Mouse (Mus musculus) heart, embryonic 11.5 days (tissue): Measurements from ENCODE around the gene Wfdc16. TPM values are rescaled to one million over a fixed set of nuclear protein-coding genes. Genes with fewer than 3 reads are reported as not detected.
"Not testable (repeated sequence)": the region's sequence is repeated elsewhere in the genome, so short reads cannot be mapped to it uniquely, and the experiment has no call there.

ENCODE experiments used
- ATAC-seq: fragments of 200-750 bp; cut with Nextera tagmentation; replicated peaks from 2 replicates; pipeline ENCODE4 v1.8.0; 2017; ENCODE audit warnings: moderate library complexity; ENCODE audit not compliant: insufficient number of reproducible peaks, low FRiP score, low TSS enrichment
- H3K27ac ChIP-seq: fragments of 300-500 bp; sonication (generic); 2 replicates; pipeline ENCODE4 v1.5.1; 2014; ENCODE audit warnings: mild to moderate bottlenecking, low read depth, low read length
- H3K27me3 ChIP-seq: fragments of 300-500 bp; sonication (generic); 2 replicates; pipeline ENCODE4 v1.6.1; 2014; ENCODE audit warnings: mild to moderate bottlenecking, low read length, mixed read lengths; ENCODE audit not compliant: control insufficient read depth, insufficient read depth
- H3K36me3 ChIP-seq: fragments of 300-500 bp; sonication (generic); 2 replicates; pipeline ENCODE4 v1.6.1; 2014; ENCODE audit warnings: mild to moderate bottlenecking, low read length, moderate library complexity, mixed read lengths; ENCODE audit not compliant: control insufficient read depth, insufficient read depth
- H3K4me1 ChIP-seq: fragments of 300-500 bp; sonication (generic); 2 replicates; pipeline ENCODE4 v1.6.1; 2014; ENCODE audit warnings: low read length; ENCODE audit not compliant: control insufficient read depth, insufficient read depth
- H3K4me2 ChIP-seq: fragments of 300-500 bp; sonication (generic); 2 replicates; pipeline ENCODE4 v1.6.1; 2014; ENCODE audit warnings: mild to moderate bottlenecking, moderate library complexity
- H3K4me3 ChIP-seq: fragments of 300-500 bp; sonication (generic); 2 replicates; pipeline ENCODE4 v1.5.1; 2014; ENCODE audit warnings: low read depth, low read length
- H3K9ac ChIP-seq: fragments of 300-500 bp; sonication (generic); 2 replicates; pipeline ENCODE4 v1.6.1; 2014; ENCODE audit warnings: mild to moderate bottlenecking, low read depth, low read length, moderate library complexity
- H3K9me3 ChIP-seq: fragments of 300-500 bp; sonication (generic); replicated peaks from 2 replicates; pipeline ENCODE4 v1.6.1; 2016; ENCODE audit warnings: low read length; ENCODE audit not compliant: control insufficient read depth
- WGBS: fragments of 180-500 bp; shearing (Covaris S2); extraction: QIAGEN DNeasy Blood & Tissue Kit; methylation state at CpG from one replicate; pipeline ENCODE4 v1.1.7; 2014; ENCODE audit not compliant: insufficient replicate concordance; 5-methylcytosine and 5-hydroxymethylcytosine counted together
- polyA plus RNA-seq: library from polyadenylated mRNA; unstranded; fragments of >200 nt; fragmentation: Nextera tagmentation; extraction: Ambion mirVana; gene quantifications from 2 replicates; pipeline ENCODE4 v1.2.1, GENCODE M21; 2014

Wfdc16 gene
- polyA plus RNA-seq, 1 experiment from 2014 or later, result not detected

GRCm38 (mm10) chr2:164615386-164615785 is 23.2 kb downstream of the Wfdc16 start:
- Histone ChIP-seq H3K9ac (no peak overlapping the region), H3K36me3 (no peaks in the 10 kb centered on the region), H3K27me3 (no peaks in the 10 kb centered on the region), H3K9me3 (no peaks in the 10 kb centered on the region), H3K4me1 (no peaks in the 10 kb centered on the region), H3K4me3 (no peak overlapping the region), H3K4me2 (no peak overlapping the region), H3K27ac (no peak overlapping the region)
- ATAC-seq, result no peak
- WGBS, result 82% methylated on average over 3 of the region's 3 CpGs

GRCm38 (mm10) chr2:164613471-164613870 is 25.1 kb downstream of the Wfdc16 start, which contains the start of the genes Wfdc6b and Wfdc8:
Gene Wfdc6b (plus strand): TSS chr2:164613522.
Gene Wfdc8 (minus strand): TSS chr2:164613626.
- not testable (repeated sequence) for H3K27me3 ChIP-seq, H3K4me3 ChIP-seq, H3K4me1 ChIP-seq, H3K27ac ChIP-seq, H3K9me3 ChIP-seq, ATAC-seq, H3K9ac ChIP-seq, H3K4me2 ChIP-seq, H3K36me3 ChIP-seq
- 60% methylated on average over 8 of the region's 8 CpGs for WGBS

DNA sequence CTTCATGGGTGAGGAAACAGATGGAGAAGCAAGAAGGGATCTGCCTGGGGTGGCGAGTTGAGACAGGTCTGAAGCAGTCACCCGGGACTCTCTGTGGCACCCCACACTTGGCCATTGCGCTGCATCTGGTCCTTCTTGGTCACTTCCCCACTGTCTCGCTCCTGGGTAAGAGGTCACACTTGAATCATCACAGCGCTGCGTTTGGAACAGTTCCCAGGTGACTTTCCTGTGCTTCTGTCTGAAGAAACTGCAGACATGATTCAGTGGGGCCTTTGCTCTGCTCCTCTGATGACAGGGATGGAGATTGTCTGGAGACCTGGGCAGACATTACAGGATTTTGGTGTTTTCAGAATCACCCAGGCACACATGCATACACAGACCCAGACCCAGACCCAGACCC is 29.8 kb downstream of the Wfdc16 start:
- Histone ChIP-seq H3K9me3 (no peaks in the 10 kb centered on the region), H3K36me3 (no peaks in the 10 kb centered on the region), H3K27me3 (no peaks in the 10 kb centered on the region), H3K4me2 (no peak overlapping the region), H3K27ac (no peak overlapping the region), H3K4me1 (no peaks in the 10 kb centered on the region), H3K9ac (no peak overlapping the region), H3K4me3 (no peak overlapping the region)
- 72% methylated on average over 6 of the region's 6 CpGs for WGBS
- no peak for ATAC-seq

DNA sequence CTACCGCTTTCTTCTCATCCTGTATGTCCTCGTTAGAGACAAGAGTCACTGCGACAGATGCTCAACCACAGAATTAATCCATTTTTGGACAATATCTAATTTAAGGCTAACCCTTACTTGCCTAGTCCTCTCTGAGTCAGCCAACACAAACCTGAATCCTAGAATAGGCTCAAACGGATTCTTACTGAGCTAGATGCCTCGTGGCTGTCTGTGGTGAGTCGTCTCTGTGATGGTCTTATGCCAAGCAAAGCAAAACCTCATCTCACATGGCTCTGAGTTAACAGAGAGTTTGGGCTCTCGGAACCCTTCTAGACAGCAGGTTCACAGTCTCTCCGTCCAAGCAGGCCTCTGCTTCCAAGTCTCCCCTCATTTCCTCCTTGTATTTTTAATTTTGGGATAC is 34.2 kb downstream of the Wfdc16 start:
- Histone ChIP-seq H3K36me3 (no peaks in the 10 kb centered on the region), H3K4me1 (no peaks in the 10 kb centered on the region), H3K9ac (no peak overlapping the region), H3K4me3 (no peak overlapping the region), H3K9me3 (peaks cover 5% of the 10 kb centered on the region; the same call in 1 of the 2 replicates), H3K4me2 (no peak overlapping the region), H3K27ac (no peak overlapping the region), H3K27me3 (no peaks in the 10 kb centered on the region)
- WGBS, result 88% methylated on average over 8 of the region's 8 CpGs
- no peak for ATAC-seq

DNA sequence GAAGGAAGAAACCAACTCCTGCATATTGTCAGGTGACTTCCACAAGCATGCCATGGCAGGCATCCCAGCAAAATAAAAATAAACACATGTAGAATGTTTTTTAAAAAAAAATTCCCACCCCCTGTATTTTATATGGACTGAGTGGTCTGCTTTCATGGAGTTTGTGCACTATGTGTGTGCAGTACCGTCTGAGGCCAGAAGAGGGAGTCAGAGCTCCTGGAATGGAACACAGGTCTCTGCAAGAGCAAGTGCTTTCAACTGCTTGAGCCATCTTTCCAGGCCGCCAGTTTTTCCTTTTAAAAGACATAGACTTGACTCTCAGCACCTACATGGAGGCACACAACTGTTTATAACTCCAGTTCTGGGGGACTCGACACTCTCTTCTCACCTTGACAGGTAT is 35.1 kb downstream of the Wfdc16 start:
- H3K36me3 ChIP-seq, result no peaks in the 10 kb centered on the region
- H3K4me1 ChIP-seq, result no peaks in the 10 kb centered on the region
- no peaks in the 10 kb centered on the region for H3K27me3 ChIP-seq
- ATAC-seq, result no peak
- 86% methylated on average over 3 of the region's 3 CpGs for WGBS
- no peak overlapping the region for H3K9ac ChIP-seq
- H3K4me2 ChIP-seq, result no peak overlapping the region
- no peak overlapping the region for H3K27ac ChIP-seq
- H3K4me3 ChIP-seq, result no peak overlapping the region
- peaks cover 5% of the 10 kb centered on the region; the same call in 1 of the 2 replicates for H3K9me3 ChIP-seq

DNA sequence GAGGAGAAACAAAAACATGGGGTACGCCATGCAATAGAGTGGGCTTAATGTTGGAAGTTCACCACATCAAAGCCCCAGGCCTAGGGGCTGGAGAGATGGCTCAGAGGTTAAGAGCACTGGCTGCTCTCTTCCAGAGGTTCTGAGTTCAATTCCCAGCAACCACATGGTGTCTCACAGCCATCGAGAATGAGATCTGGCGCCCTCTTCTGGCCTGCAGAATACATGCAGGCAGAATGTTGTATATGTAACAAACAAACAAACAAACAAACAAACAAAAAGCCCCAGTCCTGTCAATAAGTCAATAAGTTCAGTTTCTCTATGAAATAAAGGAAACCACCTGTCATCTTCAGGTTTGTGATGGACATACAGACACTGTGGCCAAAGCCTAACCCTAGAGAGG is 38.4 kb downstream of the Wfdc16 start:
- Histone ChIP-seq H3K9me3 (peaks cover 5% of the 10 kb centered on the region; the same call in 1 of the 2 replicates), H3K9ac (no peak overlapping the region), H3K4me1 (no peaks in the 10 kb centered on the region), H3K4me3 (no peak overlapping the region), H3K36me3 (no peaks in the 10 kb centered on the region), H3K27me3 (no peaks in the 10 kb centered on the region), H3K27ac (no peak overlapping the region), H3K4me2 (no peak overlapping the region)
- WGBS, result 61% methylated on average over 3 of the region's 3 CpGs
- no peak for ATAC-seq

- Histone ChIP-seq H3K4me2 (no peak within 1 kb of the TSS), H3K4me1 (no peaks in the 10 kb centered on the region), H3K27ac (no peak within 1 kb of the TSS), H3K27me3 (no peaks in the 10 kb centered on the region), H3K4me3 (no peak within 1 kb of the TSS), H3K36me3 (no peaks in the 10 kb centered on the region), H3K9me3 (no peaks in the 10 kb centered on the region), H3K9ac (no peak within 1 kb of the TSS)
- ATAC-seq, result no peak
- 64% methylated on average over 4 of the region's 4 CpGs for WGBS
Observed at GRCm38 (mm10) chr2:164593494-164593893, 45.1 kb downstream of the Wfdc16 start, which contains the start of gene Eppin. Gene Eppin (minus strand): TSS chr2:164593594.

DNA sequence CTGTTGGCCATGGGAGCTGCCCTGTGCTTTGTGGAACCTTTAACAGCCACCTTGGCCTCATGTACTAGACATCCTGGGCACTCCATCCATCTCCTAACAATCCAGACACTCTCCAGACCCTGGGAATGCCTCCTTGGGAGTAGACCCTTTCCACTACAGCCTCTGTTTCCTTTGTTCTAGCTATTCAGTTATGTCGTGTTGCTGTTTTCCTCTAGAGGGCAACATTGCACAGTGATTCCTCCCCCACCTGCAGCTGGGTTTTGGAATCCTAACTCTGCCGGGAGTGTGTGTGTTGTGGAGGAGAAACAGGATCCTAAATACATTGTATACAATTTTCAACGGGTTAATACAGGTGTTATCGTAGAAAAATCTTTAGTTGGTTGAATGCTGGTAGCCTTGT is 46.6 kb downstream of the Wfdc16 start:
- Histone ChIP-seq H3K4me3 (no peak overlapping the region), H3K27me3 (no peaks in the 10 kb centered on the region), H3K9me3 (no peaks in the 10 kb centered on the region), H3K27ac (no peak overlapping the region), H3K36me3 (no peaks in the 10 kb centered on the region), H3K4me2 (no peak overlapping the region), H3K9ac (no peak overlapping the region), H3K4me1 (no peaks in the 10 kb centered on the region)
- no peak for ATAC-seq
- WGBS, result 9% methylated on average over 4 of the region's 4 CpGs

DNA sequence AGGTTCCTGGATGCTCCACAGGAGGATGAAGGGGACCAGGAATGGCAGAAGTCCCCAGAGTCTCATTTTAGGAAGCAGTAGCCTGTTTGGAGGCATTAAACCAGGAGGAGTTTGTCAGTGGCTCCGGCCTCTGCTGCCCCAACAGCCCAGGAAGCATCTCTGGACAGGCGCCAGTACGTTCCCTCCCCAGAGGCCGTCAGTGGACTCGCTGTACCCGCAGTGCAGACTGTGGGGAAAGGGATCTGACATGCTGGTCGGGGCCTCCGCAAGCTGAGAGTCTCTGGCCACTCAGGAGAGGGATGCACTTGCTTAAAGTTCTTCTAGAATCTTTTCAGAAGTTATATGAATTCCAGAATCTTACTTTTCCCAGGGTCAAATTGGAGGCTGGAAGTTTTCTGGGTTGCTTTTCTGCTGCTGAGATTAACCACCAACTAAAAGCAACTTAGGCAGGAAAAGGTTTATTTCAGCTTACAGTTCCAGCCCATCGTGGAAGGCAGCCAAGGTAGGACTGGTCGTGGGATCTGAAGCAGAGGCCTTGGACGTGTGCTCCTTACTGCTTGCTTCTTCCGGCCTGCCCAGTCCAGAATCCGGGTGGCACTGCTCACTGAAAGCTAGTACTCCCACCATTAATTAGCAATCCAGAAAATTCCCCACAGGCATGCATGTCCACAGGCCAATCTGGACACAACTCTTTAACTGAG is 53.4 kb downstream of the Wfdc16 start, which contains the start of gene Wfdc6a:
Gene Wfdc6a, minus strand, starts transcription at position 423 of the 701 bp plus-strand sequence.
- 64% methylated on average over 13 of the region's 13 CpGs for WGBS
- not testable (repeated sequence) for H3K4me1 ChIP-seq, H3K27me3 ChIP-seq, H3K36me3 ChIP-seq, H3K9me3 ChIP-seq, H3K4me2 ChIP-seq, H3K4me3 ChIP-seq, H3K27ac ChIP-seq, H3K9ac ChIP-seq, ATAC-seq
